Mouse (Mus musculus) layer of hippocampus, adult 11-12 months (tissue): ENCODE data around the gene Entpd7.
A peak's percentile ranks its signal among the peaks of the same experiment; 100 is the strongest.

ENCODE experiments used
- DNase-seq: peaks from one replicate; pipeline ENCODE4 v3.0.0; 2022; ENCODE audit warnings: low spot score

Gene Entpd7

GRCm38 (mm10) chr19:43674730-43675524 is 14.5 kb upstream of the Entpd7 start, which contains the start of gene Slc25a28:
TSS of gene Slc25a28 (minus strand) at chr19:43674881.
- peak; percentile 100 for DNase-seq

GRCm38 (mm10) chr19:43675525-43676400 is 13.7 kb upstream of the Entpd7 start:
- peak; percentile 53 for DNase-seq

GRCm38 (mm10) chr19:43678467-43679003 is 10.9 kb upstream of the Entpd7 start:
- no peak for DNase-seq

- DNase-seq = no peak
Observed at GRCm38 (mm10) chr19:43679474-43679981, 9.9 kb upstream of the Entpd7 start.

GRCm38 (mm10) chr19:43681541-43681940 is 7.9 kb upstream of the Entpd7 start:
- DNase-seq = no peak

- no peak for DNase-seq
Observed at GRCm38 (mm10) chr19:43692815-43693214, 3.3 kb downstream of the Entpd7 start.

- DNase-seq = no peak
Observed at GRCm38 (mm10) chr19:43695514-43695964, 6.1 kb downstream of the Entpd7 start.

- DNase-seq = no peak
Observed at GRCm38 (mm10) chr19:43697666-43698370, 8.3 kb downstream of the Entpd7 start.

- no peak for DNase-seq
Observed at GRCm38 (mm10) chr19:43699021-43699762, 9.7 kb downstream of the Entpd7 start.

- no peak for DNase-seq
Observed at GRCm38 (mm10) chr19:43699763-43700155, 10.3 kb downstream of the Entpd7 start.

GRCm38 (mm10) chr19:43704211-43704610 is 14.7 kb downstream of the Entpd7 start:
- DNase-seq = no peak

- no peak for DNase-seq
Observed at GRCm38 (mm10) chr19:43704787-43705497, 15.5 kb downstream of the Entpd7 start.

GRCm38 (mm10) chr19:43708206-43708605 is 18.7 kb downstream of the Entpd7 start:
- DNase-seq = no peak

GRCm38 (mm10) chr19:43709317-43709716 is 19.8 kb downstream of the Entpd7 start:
- no peak for DNase-seq

- no peak for DNase-seq
Observed at GRCm38 (mm10) chr19:43711159-43711916, 21.9 kb downstream of the Entpd7 start.

GRCm38 (mm10) chr19:43711971-43712370 is 22.5 kb downstream of the Entpd7 start:
- no peak for DNase-seq

- DNase-seq = no peak
Observed at GRCm38 (mm10) chr19:43720061-43720460, 30.6 kb downstream of the Entpd7 start.

GRCm38 (mm10) chr19:43722891-43723290 is 33.4 kb downstream of the Entpd7 start:
- no peak for DNase-seq

- no peak for DNase-seq
Observed at GRCm38 (mm10) chr19:43723501-43723900, 34.0 kb downstream of the Entpd7 start.

- no peak for DNase-seq
Observed at GRCm38 (mm10) chr19:43724194-43724593, 34.7 kb downstream of the Entpd7 start.
